ENCODE assay signal across 20 mouse cellular contexts in genomic region chr1:119221012-119221411, GRCm38 (mm10).
"Had no signal": no experiment of that assay in that cellular context is flagged by ENCODE, and none has a peak within 500 bp of the region (broad histone marks: within the 10 kb centered on the region; RNA-seq: fewer than 3 reads in every experiment).

No protein-coding gene starts in this region.

- DNase-seq: layer of hippocampus, postnatal 36 days; lung, adult 18-20 months; lung, postnatal 10 days; lung, postnatal 36 days; retina, postnatal 1 day; right cerebral cortex, postnatal 25 days; spleen, adult 18-20 months; thymus, postnatal 25 days had no signal

- H3K36me3 ChIP-seq: liver, embryonic 12.5 days; liver, embryonic 15.5 days; lung, embryonic 15.5 days; midbrain, embryonic 10.5 days; midbrain, embryonic 13.5 days; neural tube, embryonic 13.5 days; stomach, embryonic 15.5 days had no signal

- H3K4me2 ChIP-seq: liver, embryonic 12.5 days; liver, embryonic 15.5 days; lung, embryonic 15.5 days; midbrain, embryonic 13.5 days; neural tube, embryonic 13.5 days; stomach, embryonic 15.5 days had no signal

- H3K27me3 ChIP-seq: liver, embryonic 12.5 days; liver, embryonic 15.5 days; lung, embryonic 15.5 days; megakaryocyte, embryonic 14.5 days; midbrain, embryonic 13.5 days; neural tube, embryonic 13.5 days; stomach, embryonic 15.5 days had no signal

- H3K27ac ChIP-seq: left cerebral cortex, adult 2 months; liver, embryonic 12.5 days; liver, embryonic 15.5 days; lung, embryonic 15.5 days; midbrain, embryonic 10.5 days; midbrain, embryonic 13.5 days; neural tube, embryonic 13.5 days; stomach, embryonic 15.5 days had no signal

- ATAC-seq: intestine, postnatal 0 days; liver, embryonic 12.5 days; midbrain, embryonic 13.5 days; midbrain, embryonic 16.5 days had no signal

- H3K9ac ChIP-seq: liver, embryonic 12.5 days; liver, embryonic 15.5 days; lung, embryonic 15.5 days; midbrain, embryonic 13.5 days; neural tube, embryonic 13.5 days; stomach, embryonic 15.5 days had no signal

- H3K4me1 ChIP-seq: lung, embryonic 15.5 days; megakaryocyte, embryonic 14.5 days; midbrain, embryonic 13.5 days; neural tube, embryonic 13.5 days; stomach, embryonic 15.5 days had no signal

- H3K4me3 ChIP-seq: left cerebral cortex, adult 2 months; liver, embryonic 12.5 days; liver, embryonic 15.5 days; lung, embryonic 15.5 days; megakaryocyte, embryonic 14.5 days; midbrain, embryonic 10.5 days; midbrain, embryonic 13.5 days; myocyte; neural tube, embryonic 13.5 days; stomach, embryonic 15.5 days had no signal

- H3K9me3 ChIP-seq: liver, embryonic 12.5 days; liver, embryonic 15.5 days; lung, embryonic 15.5 days; midbrain, embryonic 10.5 days; midbrain, embryonic 13.5 days; neural tube, embryonic 13.5 days; stomach, embryonic 15.5 days had no signal
